Mouse (Mus musculus) cerebellum, adult 2 months (tissue): ENCODE data around the gene Cavin1.

Experiments
- CTCF ChIP-seq: fragments of 200-500 bp; IDR thresholded peaks from 2 replicates; pipeline ENCODE4 v1.5.1; 2011; ENCODE audit warnings: low read depth, mild to moderate bottlenecking, control low read depth, low read length, moderate library complexity, borderline replicate concordance; ENCODE audit not compliant: insufficient read depth
- POLR2A ChIP-seq: fragments of 200-500 bp; IDR thresholded peaks from 2 replicates; pipeline ENCODE4 v1.6.1; 2011; ENCODE audit warnings: low read length, control low read depth, borderline replicate concordance; ENCODE audit not compliant: insufficient read depth

DNA sequence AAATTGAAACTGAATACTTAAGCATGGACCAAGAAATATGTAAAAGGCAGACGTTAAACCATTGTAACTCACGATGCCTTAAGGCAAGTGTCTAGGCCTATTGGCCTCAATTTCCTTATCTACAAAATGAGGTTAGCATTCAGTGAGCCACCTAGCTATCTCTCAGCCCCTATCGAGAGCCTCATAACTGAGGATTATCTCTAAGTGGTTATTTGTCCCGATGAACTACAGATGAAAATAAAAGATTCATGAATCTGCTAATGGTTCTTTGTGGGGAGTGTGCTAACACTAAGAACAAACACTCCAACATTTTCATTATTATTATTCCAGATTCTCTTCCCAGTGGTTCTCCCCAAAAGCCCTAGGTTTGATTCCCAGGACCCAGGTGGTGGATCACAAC lies 33.4 kb downstream of the Cavin1 start:
- no peak for TF ChIP-seq POLR2A
- no peak for TF ChIP-seq CTCF
